Mouse (Mus musculus): ENCODE results near the gene Gm42878.

DNA sequence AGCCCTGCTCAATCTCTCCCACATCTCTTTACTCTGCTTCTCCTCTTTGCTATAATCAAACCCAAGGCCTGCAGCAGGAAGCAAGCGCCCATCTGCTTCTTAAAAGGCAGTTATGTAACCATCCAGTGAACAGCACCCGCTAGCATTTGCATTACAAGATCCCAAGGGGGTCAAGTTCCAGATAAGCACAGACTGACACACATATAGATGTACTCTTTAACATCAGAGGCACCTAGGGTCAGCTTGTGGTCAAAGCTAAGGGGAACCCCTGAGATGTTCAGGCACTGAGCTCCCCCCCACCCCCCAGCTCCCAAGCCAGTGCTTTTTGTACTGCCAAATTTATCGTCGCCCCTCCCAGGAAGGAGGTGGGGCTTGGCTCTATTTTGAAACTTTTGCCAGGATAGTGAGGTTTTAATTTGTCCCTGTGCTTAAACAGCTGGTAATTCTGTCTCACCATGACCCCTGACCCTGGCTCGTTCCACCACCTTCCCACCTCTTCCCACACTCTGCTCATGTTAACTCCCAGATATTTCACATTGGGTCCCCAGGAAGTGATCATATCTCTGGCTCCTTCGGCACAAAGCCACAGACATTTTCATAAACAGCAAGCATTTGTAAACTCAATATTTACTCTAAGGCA, 41.2 kb upstream of the Gm42878 start:
- TF ChIP-seq CTCF (IDR thresholded peaks at IDR 0.05; ENCODE audit: borderline replicate concordance, insufficient read depth, low read length) (no peak), POLR2A (IDR thresholded peaks at IDR 0.05; ENCODE audit: low read depth, low read length) (no peak)

All from embryonic fibroblast, embryonic 13.5 days (primary cell).